Mouse (Mus musculus) forebrain, embryonic 13.5 days (tissue): ENCODE data around the gene Slit3. TPM values are rescaled to one million over a fixed set of nuclear protein-coding genes. Genes with fewer than 3 reads are reported as not detected.
A peak's percentile ranks its signal among the peaks of the same experiment; 100 is the strongest.

ENCODE experiments used
- ATAC-seq: fragments of 200-750 bp; cut with Nextera tagmentation; 2 replicates; pipeline ENCODE4 v1.8.0; 2017
- H3K27ac ChIP-seq: fragments of 300-500 bp; sonication (generic); 2 replicates; pipeline ENCODE4 v1.5.1; 2015; ENCODE audit warnings: inconsistent platforms, mild to moderate bottlenecking, moderate library complexity
- H3K27me3 ChIP-seq: fragments of 300-500 bp; sonication (generic); 2 replicates; pipeline ENCODE4 v1.6.1; 2015; ENCODE audit warnings: mild to moderate bottlenecking, inconsistent platforms
- H3K36me3 ChIP-seq: fragments of 300-500 bp; sonication (generic); 2 replicates; pipeline ENCODE4 v1.6.1; 2015; ENCODE audit warnings: mild to moderate bottlenecking, inconsistent platforms; ENCODE audit not compliant: poor library complexity, severe bottlenecking
- H3K4me1 ChIP-seq: fragments of 300-500 bp; sonication (generic); 2 replicates; pipeline ENCODE4 v1.6.1; 2015; ENCODE audit warnings: inconsistent platforms
- H3K4me2 ChIP-seq: fragments of 300-500 bp; sonication (generic); 2 replicates; pipeline ENCODE4 v1.6.1; 2015; ENCODE audit warnings: inconsistent platforms, mild to moderate bottlenecking, moderate library complexity
- H3K4me3 ChIP-seq: fragments of 300-500 bp; sonication (generic); 2 replicates; pipeline ENCODE4 v1.5.1; 2015; ENCODE audit warnings: mild to moderate bottlenecking, inconsistent platforms
- H3K9ac ChIP-seq: fragments of 300-500 bp; sonication (generic); 2 replicates; pipeline ENCODE4 v1.6.1; 2015; ENCODE audit warnings: mild to moderate bottlenecking, inconsistent platforms
- H3K9me3 ChIP-seq: fragments of 300-500 bp; sonication (generic); replicated peaks from 2 replicates; pipeline ENCODE4 v1.6.1; 2016; ENCODE audit warnings: inconsistent platforms
- WGBS: fragments of 180-500 bp; shearing (Covaris S2); methylation state at CpG from one replicate; pipeline ENCODE4 v1.1.7; 2015; 5-methylcytosine and 5-hydroxymethylcytosine counted together
- polyA plus RNA-seq: library from polyadenylated mRNA; unstranded; fragments of >200 nt; fragmentation: Nextera tagmentation; extraction: Ambion mirVana; gene quantifications from 2 replicates; pipeline ENCODE4 v1.2.1, GENCODE M21; 2015

Gene Slit3
- polyA plus RNA-seq, 1 experiment from 2014 or later, result 2.6 TPM

- peaks cover 15% of the 10 kb centered on the region for H3K27me3 ChIP-seq
- H3K4me1 ChIP-seq, result peaks cover 22% of the 10 kb centered on the region
- 0 out of 2 replicates have a peak, but pooled peaks have one; percentile 33 for ATAC-seq
- WGBS, result 18% methylated on average over 12 of the region's 12 CpGs
- no peak overlapping the region for H3K4me3 ChIP-seq
- H3K9ac ChIP-seq, result no peak overlapping the region
- no peaks in the 10 kb centered on the region for H3K36me3 ChIP-seq
- no peak overlapping the region for H3K4me2 ChIP-seq
- no peaks in the 10 kb centered on the region for H3K9me3 ChIP-seq
- 0 out of 2 replicates have a peak overlapping the region, but pooled peaks have one; percentile 7 for H3K27ac ChIP-seq
These were observed 197.5 kb downstream of the Slit3 start for GRCm38 (mm10) chr11:35318433-35319020.

GRCm38 (mm10) chr11:35320518-35320917 lies 199.5 kb downstream of the Slit3 start:
- H3K27me3 ChIP-seq, result peaks cover 33% of the 10 kb centered on the region
- H3K9ac ChIP-seq, result no peak overlapping the region
- peaks cover 16% of the 10 kb centered on the region for H3K4me1 ChIP-seq
- H3K4me2 ChIP-seq, result no peak overlapping the region
- no peak overlapping the region for H3K4me3 ChIP-seq
- no peaks in the 10 kb centered on the region for H3K36me3 ChIP-seq
- ATAC-seq, result no peak
- no peak overlapping the region for H3K27ac ChIP-seq
- no peaks in the 10 kb centered on the region for H3K9me3 ChIP-seq
- 75% methylated on average over 3 of the region's 3 CpGs for WGBS

- Histone ChIP-seq H3K27me3 (peaks cover 69% of the 10 kb centered on the region), H3K4me2 (no peak overlapping the region), H3K27ac (no peak overlapping the region), H3K4me1 (no peaks in the 10 kb centered on the region; the same call in 1 of the 2 replicates), H3K9me3 (no peaks in the 10 kb centered on the region), H3K4me3 (no peak overlapping the region), H3K9ac (no peak overlapping the region), H3K36me3 (no peaks in the 10 kb centered on the region)
- no peak for ATAC-seq
- WGBS, result 69% methylated on average over 5 of the region's 5 CpGs
These were observed 203.4 kb downstream of the Slit3 start for GRCm38 (mm10) chr11:35324397-35324796.

- Histone ChIP-seq H3K9ac (no peak overlapping the region), H3K4me2 (no peak overlapping the region), H3K27me3 (peaks cover 71% of the 10 kb centered on the region), H3K9me3 (no peaks in the 10 kb centered on the region), H3K4me1 (no peaks in the 10 kb centered on the region; the same call in 1 of the 2 replicates), H3K36me3 (no peaks in the 10 kb centered on the region), H3K27ac (no peak overlapping the region), H3K4me3 (no peak overlapping the region)
- WGBS, result 42% methylated on average over 10 of the region's 10 CpGs
- ATAC-seq, result no peak
These were observed 204.3 kb downstream of the Slit3 start for GRCm38 (mm10) chr11:35325131-35325995.

- Histone ChIP-seq H3K4me1 (no peaks in the 10 kb centered on the region; the same call in 1 of the 2 replicates), H3K4me2 (no peak overlapping the region), H3K4me3 (no peak overlapping the region), H3K36me3 (no peaks in the 10 kb centered on the region), H3K9me3 (no peaks in the 10 kb centered on the region), H3K27ac (no peak overlapping the region), H3K27me3 (peaks cover 70% of the 10 kb centered on the region), H3K9ac (no peak overlapping the region)
- no peak for ATAC-seq
- WGBS, result 0% methylated on average over 3 of the region's 3 CpGs
These were observed 205.3 kb downstream of the Slit3 start for GRCm38 (mm10) chr11:35326346-35326745.

- Histone ChIP-seq H3K4me1 (no peaks in the 10 kb centered on the region; the same call in 1 of the 2 replicates), H3K4me2 (no peak overlapping the region), H3K27ac (no peak overlapping the region), H3K9me3 (no peaks in the 10 kb centered on the region), H3K27me3 (peaks cover 70% of the 10 kb centered on the region), H3K36me3 (no peaks in the 10 kb centered on the region), H3K4me3 (no peak overlapping the region), H3K9ac (no peak overlapping the region)
- no peak for ATAC-seq
- WGBS, result 50% methylated on average over 1 of the region's 1 CpGs
These were observed 206.9 kb downstream of the Slit3 start for GRCm38 (mm10) chr11:35327899-35328298.

GRCm38 (mm10) chr11:35331476-35331875 lies 210.5 kb downstream of the Slit3 start:
- no peak overlapping the region for H3K4me3 ChIP-seq
- no peaks in the 10 kb centered on the region for H3K4me1 ChIP-seq
- ATAC-seq, result no peak
- 84% methylated on average over 3 of the region's 3 CpGs for WGBS
- H3K36me3 ChIP-seq, result no peaks in the 10 kb centered on the region
- no peaks in the 10 kb centered on the region for H3K9me3 ChIP-seq
- peaks cover 56% of the 10 kb centered on the region for H3K27me3 ChIP-seq
- no peak overlapping the region for H3K4me2 ChIP-seq
- no peak overlapping the region for H3K9ac ChIP-seq
- H3K27ac ChIP-seq, result no peak overlapping the region

- no peak overlapping the region for H3K4me2 ChIP-seq
- no peak overlapping the region for H3K4me3 ChIP-seq
- 94% methylated on average over 8 of the region's 8 CpGs for WGBS
- no peak overlapping the region for H3K9ac ChIP-seq
- ATAC-seq, result no peak
- peaks cover 4% of the 10 kb centered on the region; the same call in 1 of the 2 replicates for H3K4me1 ChIP-seq
- H3K36me3 ChIP-seq, result no peaks in the 10 kb centered on the region
- H3K27me3 ChIP-seq, result peaks cover 23% of the 10 kb centered on the region
- no peaks in the 10 kb centered on the region for H3K9me3 ChIP-seq
- H3K27ac ChIP-seq, result no peak overlapping the region
These were observed 215.5 kb downstream of the Slit3 start for GRCm38 (mm10) chr11:35336558-35336957.

- H3K9me3 ChIP-seq, result no peaks in the 10 kb centered on the region
- ATAC-seq, result no peak
- peaks cover 4% of the 10 kb centered on the region; the same call in 1 of the 2 replicates for H3K4me1 ChIP-seq
- H3K27me3 ChIP-seq, result peaks cover 20% of the 10 kb centered on the region
- no peak overlapping the region for H3K27ac ChIP-seq
- no peak overlapping the region for H3K9ac ChIP-seq
- WGBS, result 80% methylated on average over 8 of the region's 8 CpGs
- no peak overlapping the region for H3K4me2 ChIP-seq
- no peak overlapping the region for H3K4me3 ChIP-seq
- no peaks in the 10 kb centered on the region for H3K36me3 ChIP-seq
These were observed 216.5 kb downstream of the Slit3 start for GRCm38 (mm10) chr11:35337493-35337892.

GRCm38 (mm10) chr11:35337927-35338819 lies 217.1 kb downstream of the Slit3 start:
- Histone ChIP-seq H3K4me2 (no peak overlapping the region), H3K36me3 (no peaks in the 10 kb centered on the region), H3K27ac (no peak overlapping the region), H3K9me3 (no peaks in the 10 kb centered on the region), H3K4me1 (peaks cover 4% of the 10 kb centered on the region; the same call in 1 of the 2 replicates), H3K4me3 (no peak overlapping the region), H3K27me3 (peaks cover 17% of the 10 kb centered on the region; the same call in 1 of the 2 replicates), H3K9ac (no peak overlapping the region)
- 64% methylated on average over 19 of the region's 19 CpGs for WGBS
- ATAC-seq, result no peak

- Histone ChIP-seq H3K27ac (no peak overlapping the region), H3K27me3 (peaks cover 20% of the 10 kb centered on the region), H3K36me3 (no peaks in the 10 kb centered on the region), H3K4me2 (no peak overlapping the region), H3K4me3 (no peak overlapping the region), H3K9me3 (no peaks in the 10 kb centered on the region), H3K4me1 (peaks cover 4% of the 10 kb centered on the region; the same call in 1 of the 2 replicates), H3K9ac (no peak overlapping the region)
- no peak for ATAC-seq
- WGBS, result 82% methylated on average over 6 of the region's 6 CpGs
These were observed 219.7 kb downstream of the Slit3 start for GRCm38 (mm10) chr11:35340752-35341151.
